Mouse (Mus musculus): ENCODE results near the gene Cfap300.

The Cfap300 gene

GRCm38 (mm10) chr9:7980162-7980561, 62.5 kb downstream of the Cfap300 start:
- DNase-seq, result no peak

- DNase-seq, result no peak
Observed at GRCm38 (mm10) chr9:7979153-7979916, 63.3 kb downstream of the Cfap300 start.

- DNase-seq, result no peak
Observed at GRCm38 (mm10) chr9:7978502-7978901, 64.1 kb downstream of the Cfap300 start.

DNA sequence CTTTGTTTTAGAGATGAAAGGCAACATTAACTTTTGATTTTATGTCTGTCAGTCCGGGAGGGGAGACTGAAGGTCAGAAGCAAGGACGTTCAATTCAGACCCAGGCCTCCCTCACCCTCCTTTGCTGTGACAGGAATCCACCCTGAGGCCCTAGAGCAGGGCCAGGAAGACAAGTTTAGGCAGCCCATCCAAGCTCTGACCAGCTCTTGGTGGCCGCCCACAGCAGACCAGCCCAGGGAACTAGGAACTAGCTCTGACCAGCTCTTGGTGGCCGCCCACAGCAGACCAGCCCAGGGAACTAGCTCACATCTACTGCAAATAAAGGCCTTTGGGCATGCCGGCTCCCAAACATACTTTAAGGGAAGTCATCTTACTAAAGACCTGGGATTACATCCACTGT, 65.0 kb downstream of the Cfap300 start:
- DNase-seq, result peak; percentile 11 to 15

DNA sequence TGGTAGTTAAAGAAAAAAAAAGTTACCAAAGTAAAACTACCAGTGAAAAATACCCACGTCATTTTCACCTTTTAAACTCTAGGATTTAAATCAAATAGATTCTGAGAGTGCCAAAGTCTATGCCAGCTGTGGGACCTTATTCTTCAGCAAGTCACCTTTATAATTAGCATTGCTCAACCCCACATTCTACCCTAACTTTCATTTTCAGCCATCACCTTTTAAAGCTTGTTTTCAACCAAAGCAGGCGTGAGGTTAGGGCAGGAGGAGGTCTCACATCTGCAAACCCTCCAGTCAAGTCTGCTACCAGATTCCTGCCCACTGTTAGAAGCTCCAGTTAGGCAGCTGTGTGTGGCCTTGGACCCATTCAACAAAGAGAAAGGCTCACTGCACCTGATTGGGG, 70.6 kb downstream of the Cfap300 start:
- no peak for DNase-seq
